Mouse (Mus musculus) hindbrain, embryonic 15.5 days (tissue): Measurements from ENCODE around the gene Stxbp4. TPM values are rescaled to one million over a fixed set of nuclear protein-coding genes. Genes with fewer than 3 reads are reported as not detected.

Experiments
- polyA plus RNA-seq: library from polyadenylated mRNA; unstranded; fragments of >200 nt; fragmentation: Nextera tagmentation; extraction: Ambion mirVana; gene quantifications from 2 replicates; pipeline ENCODE4 v1.2.1, GENCODE M21; 2015

Stxbp4 gene
- polyA plus RNA-seq, 1 experiment from 2014 or later = 18.3 TPM

Other genes starting within 250 kb of the Stxbp4 start
- 5.2 and 6.3 TPM in 2 replicates for gene Hlf, start 247.2 kb downstream of the Stxbp4 start, polyA plus RNA-seq
- 41.4 and 44.1 TPM in 2 replicates for gene Cox11, start 89 bp upstream of the Stxbp4 start, polyA plus RNA-seq
- gene Tom1l1, start 50.3 kb upstream of the Stxbp4 start, polyA plus RNA-seq = 20.3 and 21.5 TPM in 2 replicates